Mouse (Mus musculus) liver, embryonic 12.5 days (tissue): ENCODE results near the gene Ddx20. TPM values are rescaled to one million over a fixed set of nuclear protein-coding genes. Genes with fewer than 3 reads are reported as not detected.

Experiments
- ATAC-seq: fragments of 200-750 bp; cut with Nextera tagmentation; 2 replicates; pipeline ENCODE4 v1.8.0; 2017; ENCODE audit warnings: moderate number of reproducible peaks, mild to moderate bottlenecking, moderate library complexity
- H3K27ac ChIP-seq: fragments of 300-500 bp; sonication (generic); 2 replicates; pipeline ENCODE4 v1.5.1; 2016; ENCODE audit warnings: mild to moderate bottlenecking
- H3K27me3 ChIP-seq: fragments of 300-500 bp; sonication (generic); replicated peaks from 2 replicates; pipeline ENCODE4 v1.6.1; 2016; ENCODE audit warnings: mild to moderate bottlenecking, moderate library complexity
- H3K36me3 ChIP-seq: fragments of 300-500 bp; sonication (generic); 2 replicates; pipeline ENCODE4 v1.6.1; 2016; ENCODE audit warnings: mild to moderate bottlenecking, moderate library complexity
- H3K4me1 ChIP-seq: fragments of 300-500 bp; sonication (generic); 2 replicates; pipeline ENCODE4 v1.6.1; 2016
- H3K4me2 ChIP-seq: fragments of 300-500 bp; sonication (generic); 2 replicates; pipeline ENCODE4 v1.6.1; 2016; ENCODE audit warnings: mild to moderate bottlenecking, moderate library complexity
- H3K4me3 ChIP-seq: fragments of 300-500 bp; sonication (generic); 2 replicates; pipeline ENCODE4 v1.5.1; 2016; ENCODE audit warnings: mild to moderate bottlenecking, moderate library complexity
- H3K9ac ChIP-seq: fragments of 300-500 bp; sonication (generic); 2 replicates; pipeline ENCODE4 v1.6.1; 2016; ENCODE audit warnings: mild to moderate bottlenecking, moderate library complexity
- H3K9me3 ChIP-seq: fragments of 300-500 bp; sonication (generic); replicated peaks from 2 replicates; pipeline ENCODE4 v1.6.1; 2016; ENCODE audit warnings: mild to moderate bottlenecking, moderate library complexity
- WGBS: fragments of 180-500 bp; shearing (Covaris S2); methylation state at CpG from one replicate; pipeline ENCODE4 v1.1.7; 2016; ENCODE audit not compliant: insufficient replicate concordance; 5-methylcytosine and 5-hydroxymethylcytosine counted together
- polyA plus RNA-seq: library from polyadenylated mRNA; unstranded; fragments of >200 nt; fragmentation: Nextera tagmentation; extraction: Ambion mirVana; gene quantifications from 2 replicates; pipeline ENCODE4 v1.2.1, GENCODE M21; 2016

The Ddx20 gene
- polyA plus RNA-seq, result 31.6 and 34.4 TPM in 2 replicates

- Histone ChIP-seq H3K36me3 (peaks cover 26% of the 10 kb centered on the region), H3K27ac (peak within 1 kb of the TSS; percentile 89), H3K9ac (peak within 1 kb of the TSS; percentile 98), H3K27me3 (peaks cover 13% of the 10 kb centered on the region), H3K4me1 (peaks cover 26% of the 10 kb centered on the region), H3K4me3 (peak within 1 kb of the TSS; percentile 100), H3K4me2 (peak within 1 kb of the TSS; percentile 78), H3K9me3 (no peaks in the 10 kb centered on the region)
- WGBS, result under 1% methylated on average over 68 of the region's 72 CpGs
- peak; percentile 92 for ATAC-seq
Measured at GRCm38 (mm10) chr3:105687324-105688060, at the start of gene Ddx20. Gene Ddx20, minus strand, starts transcription at chr3:105687574.

DNA sequence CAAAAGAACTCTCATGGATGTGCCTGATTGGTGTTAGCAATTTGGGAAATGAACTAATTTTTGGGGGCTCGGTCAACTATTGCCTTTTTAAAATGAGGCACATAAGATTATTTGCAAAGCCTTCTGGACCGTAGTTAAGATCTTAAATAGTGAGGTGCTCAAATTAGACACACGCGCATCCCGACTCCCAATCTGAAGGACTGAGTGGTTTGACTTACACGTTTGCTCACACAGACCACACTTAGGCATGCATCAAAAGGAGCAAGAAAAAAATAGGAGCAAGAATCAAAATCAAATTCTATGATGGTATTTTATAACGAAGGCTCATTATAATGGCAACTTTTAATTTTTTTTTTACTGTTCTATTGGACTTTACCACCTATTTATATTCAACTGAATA lies 49.7 kb upstream of the Ddx20 start:
- Histone ChIP-seq H3K27me3 (no peaks in the 10 kb centered on the region), H3K27ac (no peak overlapping the region), H3K4me2 (no peak overlapping the region), H3K4me3 (no peak overlapping the region), H3K4me1 (no peaks in the 10 kb centered on the region), H3K36me3 (peaks cover 74% of the 10 kb centered on the region), H3K9ac (no peak overlapping the region), H3K9me3 (no peaks in the 10 kb centered on the region)
- WGBS, result 91% methylated on average over 7 of the region's 7 CpGs
- no peak for ATAC-seq

- ATAC-seq, result no peak
- no peaks in the 10 kb centered on the region for H3K27me3 ChIP-seq
- H3K9ac ChIP-seq, result no peak overlapping the region
- peaks cover 83% of the 10 kb centered on the region for H3K36me3 ChIP-seq
- H3K9me3 ChIP-seq, result no peaks in the 10 kb centered on the region
- WGBS, result 92% methylated on average over 1 of the region's 1 CpGs
- H3K4me2 ChIP-seq, result no peak overlapping the region
- H3K27ac ChIP-seq, result no peak overlapping the region
- H3K4me3 ChIP-seq, result no peak overlapping the region
- no peaks in the 10 kb centered on the region for H3K4me1 ChIP-seq
Measured at GRCm38 (mm10) chr3:105736148-105736547, 48.8 kb upstream of the Ddx20 start.

DNA sequence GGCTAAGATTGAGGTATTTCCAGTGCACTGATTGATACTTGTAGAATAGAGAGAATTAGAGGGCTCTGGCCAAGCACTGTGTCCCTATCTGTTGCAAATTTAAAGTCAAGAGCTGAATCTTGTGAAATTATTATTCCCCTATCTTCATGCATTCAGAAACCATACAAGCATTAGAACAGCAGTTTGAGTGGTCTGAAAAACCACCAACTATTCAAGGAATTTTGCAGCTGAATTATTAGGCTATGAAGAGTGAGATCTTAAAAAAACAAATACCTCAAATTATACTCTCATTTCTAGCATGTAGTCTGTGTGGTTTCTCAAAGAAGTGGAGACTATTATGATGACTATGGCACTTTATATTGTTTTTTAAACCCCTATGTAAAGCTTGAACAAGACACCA lies 47.9 kb upstream of the Ddx20 start:
- Histone ChIP-seq H3K4me1 (no peaks in the 10 kb centered on the region), H3K4me2 (no peak overlapping the region), H3K9me3 (no peaks in the 10 kb centered on the region), H3K27me3 (no peaks in the 10 kb centered on the region), H3K27ac (no peak overlapping the region), H3K9ac (no peak overlapping the region), H3K4me3 (no peak overlapping the region), H3K36me3 (peaks cover 87% of the 10 kb centered on the region)
- ATAC-seq, result no peak

DNA sequence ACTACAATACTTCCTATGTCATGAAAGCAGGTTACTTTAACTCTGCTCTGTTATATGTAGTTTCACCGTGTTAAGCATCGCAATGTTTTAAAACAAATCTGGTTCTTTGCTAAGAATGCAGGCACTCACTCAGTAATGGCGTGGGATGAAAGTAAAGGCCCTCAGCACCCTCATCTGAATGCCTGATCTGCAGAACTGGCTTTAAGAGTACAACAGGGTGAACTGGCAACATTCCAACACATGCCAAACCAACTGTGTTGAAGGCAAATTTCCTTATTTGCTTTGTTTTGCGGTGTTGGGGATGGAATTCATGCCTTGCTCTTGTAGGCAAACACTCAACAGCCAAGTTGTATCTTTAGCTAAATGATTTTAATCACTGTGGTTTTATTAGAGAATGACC lies 46.2 kb upstream of the Ddx20 start:
- no peak for ATAC-seq
- H3K4me1 ChIP-seq, result no peaks in the 10 kb centered on the region
- H3K4me2 ChIP-seq, result no peak overlapping the region
- WGBS, result 97% methylated on average over 4 of the region's 4 CpGs
- no peak overlapping the region for H3K27ac ChIP-seq
- H3K27me3 ChIP-seq, result no peaks in the 10 kb centered on the region
- H3K9ac ChIP-seq, result no peak overlapping the region
- H3K36me3 ChIP-seq, result peaks cover 85% of the 10 kb centered on the region
- H3K4me3 ChIP-seq, result no peak overlapping the region
- no peaks in the 10 kb centered on the region for H3K9me3 ChIP-seq

GRCm38 (mm10) chr3:105732360-105732759 lies 45.0 kb upstream of the Ddx20 start:
- Histone ChIP-seq H3K4me3 (no peak overlapping the region), H3K9me3 (no peaks in the 10 kb centered on the region), H3K36me3 (peaks cover 76% of the 10 kb centered on the region), H3K27me3 (no peaks in the 10 kb centered on the region), H3K4me2 (no peak overlapping the region), H3K27ac (no peak overlapping the region), H3K4me1 (no peaks in the 10 kb centered on the region), H3K9ac (no peak overlapping the region)
- WGBS, result 89% methylated on average over 4 of the region's 4 CpGs
- no peak for ATAC-seq

GRCm38 (mm10) chr3:105726037-105726436 lies 38.7 kb upstream of the Ddx20 start:
- H3K4me2 ChIP-seq, result no peak overlapping the region
- no peak overlapping the region for H3K27ac ChIP-seq
- WGBS, result 2% methylated on average over 1 of the region's 1 CpGs
- no peak overlapping the region for H3K9ac ChIP-seq
- ATAC-seq, result no peak
- no peaks in the 10 kb centered on the region for H3K27me3 ChIP-seq
- H3K36me3 ChIP-seq, result peaks cover 32% of the 10 kb centered on the region
- peaks cover 5% of the 10 kb centered on the region; the same call in 1 of the 2 replicates for H3K4me1 ChIP-seq
- no peak overlapping the region for H3K4me3 ChIP-seq
- H3K9me3 ChIP-seq, result no peaks in the 10 kb centered on the region

DNA sequence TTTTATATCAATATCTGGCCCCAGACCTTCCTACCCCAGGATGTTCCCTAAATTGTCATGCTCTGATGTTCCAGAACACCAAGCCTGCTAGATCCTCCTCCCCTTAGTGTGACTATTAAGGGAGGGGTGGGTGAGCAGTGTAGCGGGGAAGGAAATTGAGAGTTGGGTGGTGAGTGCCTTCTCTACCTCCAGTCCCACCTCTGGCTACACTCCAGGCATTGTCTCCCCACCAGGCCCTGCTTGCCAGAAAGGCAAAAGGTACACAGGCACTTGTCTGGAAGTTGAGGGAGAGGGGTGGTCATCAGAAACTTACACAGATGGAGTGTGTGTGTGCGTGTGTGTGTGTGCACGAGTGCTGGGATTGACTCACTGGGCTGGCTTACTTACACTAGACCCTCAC lies 35.1 kb upstream of the Ddx20 start:
- Histone ChIP-seq H3K4me3 (no peak overlapping the region), H3K4me2 (no peak overlapping the region), H3K27me3 (no peaks in the 10 kb centered on the region), H3K9ac (no peak overlapping the region), H3K9me3 (no peaks in the 10 kb centered on the region), H3K36me3 (peaks cover 14% of the 10 kb centered on the region), H3K27ac (no peak overlapping the region), H3K4me1 (peaks cover 11% of the 10 kb centered on the region)
- WGBS, result 79% methylated on average over 3 of the region's 3 CpGs
- no peak for ATAC-seq

- no peaks in the 10 kb centered on the region for H3K9me3 ChIP-seq
- H3K27me3 ChIP-seq, result no peaks in the 10 kb centered on the region
- no peak overlapping the region for H3K4me2 ChIP-seq
- peaks cover 11% of the 10 kb centered on the region for H3K4me1 ChIP-seq
- ATAC-seq, result no peak
- H3K4me3 ChIP-seq, result no peak overlapping the region
- no peak overlapping the region for H3K9ac ChIP-seq
- no peak overlapping the region for H3K27ac ChIP-seq
- 40% methylated on average over 2 of the region's 2 CpGs for WGBS
- H3K36me3 ChIP-seq, result peaks cover 11% of the 10 kb centered on the region
Measured at GRCm38 (mm10) chr3:105721681-105722201, 34.4 kb upstream of the Ddx20 start.

DNA sequence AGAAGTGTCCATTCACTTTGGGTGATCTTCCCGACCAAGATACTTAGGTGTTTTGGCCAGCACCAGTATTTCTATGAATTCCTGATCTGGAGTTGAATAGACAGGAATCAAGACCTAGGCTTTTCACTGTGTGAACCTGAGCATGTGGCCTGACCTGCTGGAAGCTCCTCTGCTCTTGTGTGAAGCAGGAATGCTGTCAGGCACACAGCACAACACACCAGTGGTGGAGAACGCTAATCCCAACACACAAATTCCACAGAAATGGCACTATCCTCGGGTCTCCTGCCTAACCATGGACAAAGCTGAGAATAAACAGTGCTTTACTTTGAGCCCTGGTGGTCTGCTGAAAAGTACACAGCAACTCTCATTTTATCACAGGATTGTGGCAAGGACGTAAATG lies 33.1 kb upstream of the Ddx20 start:
- no peak overlapping the region for H3K9ac ChIP-seq
- H3K27ac ChIP-seq, result no peak overlapping the region
- peaks cover 7% of the 10 kb centered on the region for H3K36me3 ChIP-seq
- H3K27me3 ChIP-seq, result no peaks in the 10 kb centered on the region
- peaks cover 17% of the 10 kb centered on the region for H3K4me1 ChIP-seq
- ATAC-seq, result no peak
- H3K9me3 ChIP-seq, result no peaks in the 10 kb centered on the region
- no peak overlapping the region for H3K4me3 ChIP-seq
- WGBS, result 63% methylated on average over 4 of the region's 4 CpGs
- H3K4me2 ChIP-seq, result no peak overlapping the region

DNA sequence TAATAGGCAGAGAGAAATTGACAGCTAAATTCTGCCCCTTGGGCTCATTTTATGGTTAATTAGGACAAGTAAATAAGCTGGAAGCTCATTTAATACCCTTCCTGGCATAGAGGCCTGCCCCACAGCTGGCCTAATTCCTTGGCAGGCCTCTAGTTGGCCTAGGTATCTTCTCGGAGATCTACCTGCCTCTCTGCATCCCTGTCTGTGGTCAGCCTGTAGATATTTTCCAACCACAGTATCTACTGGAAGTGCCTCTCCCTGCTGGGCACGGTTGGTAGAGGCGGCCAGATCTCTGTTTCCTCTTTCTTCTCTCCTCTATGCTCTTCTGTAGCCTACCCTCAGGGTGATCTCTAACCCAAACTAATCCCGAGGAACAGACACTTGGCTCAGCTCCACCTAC lies 32.6 kb upstream of the Ddx20 start:
- Histone ChIP-seq H3K9me3 (no peaks in the 10 kb centered on the region), H3K4me1 (peaks cover 17% of the 10 kb centered on the region), H3K9ac (no peak overlapping the region), H3K4me2 (no peak overlapping the region), H3K4me3 (no peak overlapping the region), H3K36me3 (0 out of 2 replicates have a peak, but pooled peaks cover 3% of the 10 kb centered on the region), H3K27me3 (no peaks in the 10 kb centered on the region), H3K27ac (no peak overlapping the region)
- 44% methylated on average over 4 of the region's 4 CpGs for WGBS
- ATAC-seq, result no peak

GRCm38 (mm10) chr3:105718746-105719145 lies 31.4 kb upstream of the Ddx20 start:
- H3K27me3 ChIP-seq, result 0 out of 2 replicates have a peak, but pooled peaks cover 3% of the 10 kb centered on the region
- H3K4me2 ChIP-seq, result no peak overlapping the region
- H3K9ac ChIP-seq, result no peak overlapping the region
- no peaks in the 10 kb centered on the region for H3K36me3 ChIP-seq
- no peaks in the 10 kb centered on the region for H3K9me3 ChIP-seq
- H3K27ac ChIP-seq, result no peak overlapping the region
- peaks cover 17% of the 10 kb centered on the region for H3K4me1 ChIP-seq
- 19% methylated on average over 4 of the region's 4 CpGs for WGBS
- no peak overlapping the region for H3K4me3 ChIP-seq
- ATAC-seq, result no peak
